Mouse (Mus musculus): ENCODE data around the gene Nthl1. TPM values are rescaled to one million over a fixed set of nuclear protein-coding genes. Genes with fewer than 3 reads are reported as not detected.

The Nthl1 gene
- polyA plus RNA-seq, 1 experiment from 2014 or later = 33.4 TPM

DNA sequence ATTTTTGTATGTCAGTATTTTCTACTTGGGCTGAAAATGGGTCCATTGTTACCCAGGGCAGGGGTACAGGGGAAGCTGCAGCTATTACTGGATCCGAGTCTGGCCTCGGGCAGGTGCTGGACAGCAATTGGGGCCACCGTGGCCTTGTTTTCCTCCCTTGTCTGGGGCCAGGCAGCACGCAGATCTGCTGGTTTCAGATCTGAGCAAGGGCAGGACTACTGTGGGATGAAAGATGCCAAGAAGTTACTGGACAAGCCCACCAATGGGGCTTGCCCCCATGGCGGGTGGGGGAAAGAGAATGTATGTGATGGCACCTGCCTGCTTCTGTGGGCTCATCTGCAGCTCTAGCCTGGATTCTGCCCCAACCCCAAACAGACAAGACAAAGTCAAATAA, 36.4 kb upstream of the Nthl1 start:
- ChIA-PET POLR2A (interaction anchor here (0.6 kb wide), 1 partner anchor 166 kb away, joined by 3 read pairs; no protein-coding TSS in a partner anchor), CTCF (interaction anchor here (1.4 kb wide), 1 partner anchor 36 kb away, joined by 4 read pairs; no protein-coding TSS in a partner anchor)
- ATAC-seq = no peak
- no peak for DNase-seq (ENCODE audit: low read depth, low spot score)
- no peak for TF ChIP-seq CTCF (IDR thresholded peaks at IDR 0.05)
- no peaks in the 10 kb centered on the region for H3K27me3 ChIP-seq
- in situ Hi-C loops (cut with MboI; ENCODE audit: low pct_unique_long_range_greater_than_20kb) = no loop called here

DNA sequence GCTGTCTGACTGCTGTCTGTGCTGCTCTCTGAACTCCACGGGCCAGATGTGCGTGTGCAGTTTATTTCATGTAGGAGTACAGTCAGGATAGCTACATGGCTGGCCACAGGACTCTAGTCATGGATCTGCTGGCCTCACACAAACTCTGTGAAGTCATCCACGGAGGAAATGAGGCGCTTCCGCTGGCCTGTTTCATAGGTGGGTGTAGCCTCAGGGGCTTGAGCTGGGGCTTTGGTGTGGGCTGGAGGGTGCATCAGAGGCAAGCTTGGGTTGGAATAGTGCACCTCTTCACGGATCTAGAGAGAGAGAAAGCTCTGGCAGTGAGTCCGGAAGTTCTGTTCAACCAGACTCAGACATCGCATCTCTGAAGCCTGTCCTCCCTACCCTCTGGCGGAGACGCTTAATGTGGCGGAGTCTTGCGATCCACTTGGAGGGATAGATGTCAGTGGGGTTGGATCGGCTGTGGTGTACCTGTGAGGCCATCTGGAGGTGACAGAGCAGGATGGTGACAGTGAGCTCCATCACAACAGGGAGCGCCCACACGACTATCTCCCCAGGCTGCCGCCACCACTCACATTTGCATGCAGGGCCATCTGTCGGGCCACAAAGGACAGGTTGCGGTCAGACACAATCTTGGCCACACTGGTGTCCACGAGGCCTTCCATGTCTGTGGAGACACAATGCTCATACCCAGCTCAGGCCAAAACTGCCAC, 35.9 kb upstream of the Nthl1 start:
- POLR2A ChIA-PET = no interaction called here
- no peak for DNase-seq (ENCODE audit: low read depth, low spot score)
- in situ Hi-C loops (cut with MboI; ENCODE audit: low pct_unique_long_range_greater_than_20kb) = no loop called here
- CTCF ChIA-PET = interaction anchor here (1.4 kb wide), 1 partner anchor 37 kb away, joined by 4 read pairs; no protein-coding TSS in a partner anchor
- ATAC-seq = no peak
- H3K27me3 ChIP-seq = no peaks in the 10 kb centered on the region
- TF ChIP-seq CTCF (IDR thresholded peaks at IDR 0.05) = no peak

DNA sequence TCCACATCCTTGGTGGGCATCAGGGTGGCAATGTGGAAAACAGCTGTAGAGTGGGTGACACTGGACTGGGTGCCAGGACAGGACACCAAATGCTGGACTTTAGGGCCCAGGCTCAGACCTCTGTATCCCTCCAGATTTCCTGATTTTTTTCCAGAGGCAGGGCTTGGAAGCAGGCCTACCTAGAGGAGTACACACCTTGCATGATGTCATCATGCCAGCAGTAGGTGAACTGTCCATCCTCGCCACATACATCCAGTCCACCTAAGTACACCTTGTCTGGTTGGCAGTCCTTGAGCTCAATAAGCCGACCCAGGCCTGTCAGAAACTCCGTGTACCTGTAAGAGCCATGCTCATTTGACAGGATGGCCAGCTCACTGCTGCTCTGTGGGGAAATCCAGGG, 34.5 kb upstream of the Nthl1 start:
- POLR2A ChIA-PET = no interaction called here
- no peak for TF ChIP-seq CTCF (IDR thresholded peaks at IDR 0.05)
- CTCF ChIA-PET = interaction anchor here (1.3 kb wide), 1 partner anchor 69 kb away, joined by 3 read pairs; no protein-coding TSS in a partner anchor
- DNase-seq (ENCODE audit: low read depth, low spot score) = no peak
- in situ Hi-C loops (cut with MboI; ENCODE audit: low pct_unique_long_range_greater_than_20kb) = no loop called here
- ATAC-seq = no peak
- H3K27me3 ChIP-seq = no peaks in the 10 kb centered on the region

DNA sequence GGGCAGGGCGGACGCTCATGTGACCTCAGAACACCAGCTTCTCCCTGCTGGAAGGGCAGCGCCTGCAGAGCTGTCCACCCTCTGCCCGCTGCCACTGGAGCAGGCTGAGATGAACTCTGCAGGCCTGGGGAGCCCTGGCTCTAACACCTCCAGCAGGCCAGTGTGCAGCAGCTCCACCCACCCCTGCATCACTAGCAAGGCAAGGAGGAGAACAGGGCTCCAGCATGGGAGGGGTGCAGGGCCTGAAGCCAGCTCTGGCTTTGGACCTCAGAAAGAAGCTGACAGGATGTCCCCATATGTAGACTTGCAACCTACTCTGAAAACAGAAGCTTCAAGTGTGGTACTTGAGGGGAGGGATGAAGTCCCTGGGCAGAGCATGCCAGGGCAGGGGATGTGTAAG, 32.0 kb upstream of the Nthl1 start:
- in situ Hi-C loops (cut with MboI; ENCODE audit: low pct_unique_long_range_greater_than_20kb) = no loop called here
- POLR2A ChIA-PET = no interaction called here
- DNase-seq (ENCODE audit: low read depth, low spot score) (no peak), ATAC-seq (no peak)
- H3K27me3 ChIP-seq = no peaks in the 10 kb centered on the region
- CTCF ChIA-PET = interaction anchor here (1.5 kb wide), 1 partner anchor 18 kb away, joined by 3 read pairs; no protein-coding TSS in a partner anchor
- no peak for TF ChIP-seq CTCF (IDR thresholded peaks at IDR 0.05)

DNA sequence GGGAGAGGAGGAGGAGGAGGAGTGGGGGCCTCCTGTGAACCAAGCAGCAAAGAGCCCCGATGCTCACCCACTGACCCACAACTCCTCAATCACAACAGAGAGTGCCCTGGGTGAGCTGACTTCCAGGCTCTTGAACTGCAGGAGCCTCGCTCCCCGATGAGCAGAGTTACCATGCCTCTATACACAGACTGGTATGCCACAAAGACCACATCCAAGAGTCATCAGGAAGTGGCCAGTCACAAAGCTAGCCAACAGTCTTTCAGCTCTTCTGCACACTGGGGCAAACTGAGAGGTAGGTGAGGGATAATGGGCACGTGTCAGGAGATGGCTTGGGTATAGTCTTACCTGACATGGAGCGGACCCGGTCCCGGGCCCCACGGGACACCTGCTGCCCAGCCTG, 28.5 kb upstream of the Nthl1 start:
- DNase-seq (ENCODE audit: low read depth, low spot score) = no peak
- no peak for ATAC-seq
- CTCF ChIA-PET = interaction anchor here (1.9 kb wide), 1 partner anchor 27 kb away, joined by 4 read pairs; no protein-coding TSS in a partner anchor
- no peak for TF ChIP-seq CTCF (IDR thresholded peaks at IDR 0.05)
- POLR2A ChIA-PET = interaction anchor here (1.0 kb wide), 1 partner anchor 9 kb away, joined by 3 read pairs; no protein-coding TSS in a partner anchor
- H3K27me3 ChIP-seq = no peaks in the 10 kb centered on the region
- in situ Hi-C loops (cut with MboI; ENCODE audit: low pct_unique_long_range_greater_than_20kb) = no loop called here

DNA sequence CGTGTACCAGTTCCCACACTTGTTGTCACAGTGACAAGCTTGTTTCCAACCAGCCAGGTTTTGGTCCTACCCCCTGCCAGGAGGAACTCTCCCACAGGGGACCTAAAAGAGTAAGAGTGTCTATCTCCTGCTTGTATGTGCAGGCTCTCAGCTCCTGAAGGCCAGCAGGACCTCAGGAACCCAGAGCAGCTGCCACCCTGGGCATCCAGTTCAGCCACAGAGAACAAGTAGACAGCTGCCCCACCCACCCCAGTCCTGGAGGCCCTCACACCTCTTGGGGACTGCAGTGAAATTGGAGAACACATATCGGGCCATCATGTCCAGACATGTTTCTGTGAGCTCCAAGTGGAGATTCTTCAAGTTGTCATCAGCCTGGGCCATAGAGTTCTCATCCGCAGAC, 27.9 kb upstream of the Nthl1 start:
- POLR2A ChIA-PET = interaction anchor here (1.0 to 1.2 kb wide), 2 partner anchors 9 to 25 kb away, joined by 3 read pairs; no protein-coding TSS in a partner anchor
- TF ChIP-seq CTCF (IDR thresholded peaks at IDR 0.05) = no peak
- DNase-seq (ENCODE audit: low read depth, low spot score) = no peak
- H3K27me3 ChIP-seq = no peaks in the 10 kb centered on the region
- ATAC-seq = no peak
- in situ Hi-C loops (cut with MboI; ENCODE audit: low pct_unique_long_range_greater_than_20kb) = no loop called here
- CTCF ChIA-PET = interaction anchor here (1.2 to 1.9 kb wide), 2 partner anchors 24 to 26 kb away, joined by 3 to 4 read pairs; no protein-coding TSS in a partner anchor

DNA sequence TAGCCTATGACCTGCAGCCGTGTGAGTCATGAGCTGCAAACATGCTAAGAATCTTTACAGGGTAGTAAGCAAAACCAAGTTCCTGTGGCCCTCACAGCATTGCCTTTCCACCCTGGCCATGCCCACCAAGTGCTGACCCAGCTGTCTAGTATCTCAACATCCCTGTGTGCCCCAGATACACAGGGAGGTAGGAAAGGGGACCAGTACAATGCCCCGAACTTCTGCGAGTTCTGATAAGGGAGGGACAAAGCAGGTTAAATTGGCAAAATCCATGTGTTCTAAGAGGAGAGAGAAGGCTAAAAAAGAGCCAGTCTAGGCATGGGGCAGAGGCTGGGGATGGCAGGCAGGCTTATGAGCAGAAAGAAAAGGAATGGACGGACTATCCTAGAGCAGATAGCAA, 24.1 kb upstream of the Nthl1 start:
- in situ Hi-C loops (cut with MboI; ENCODE audit: low pct_unique_long_range_greater_than_20kb) = no loop called here
- ATAC-seq = no peak

DNA sequence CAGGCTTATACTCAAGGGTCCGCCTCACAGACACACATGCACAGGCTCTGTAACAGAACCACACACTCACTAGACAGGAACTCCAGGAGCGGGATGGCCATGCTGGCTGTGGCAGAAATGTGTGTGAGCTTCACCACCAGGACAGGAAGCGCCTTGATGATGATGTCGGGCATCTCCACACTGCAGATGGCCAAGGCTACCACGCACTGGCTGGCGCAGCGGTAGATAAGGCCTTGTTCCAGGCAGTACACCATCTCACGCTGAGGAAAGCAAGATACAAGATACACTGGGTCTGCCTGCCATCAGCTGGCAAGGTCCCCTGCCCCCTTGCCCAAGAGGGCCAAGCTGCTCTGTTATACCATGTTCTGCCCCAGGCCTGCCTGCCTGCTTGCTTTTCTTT, 23.6 kb upstream of the Nthl1 start:
- ChIA-PET POLR2A (no interaction called here), CTCF (no interaction called here)
- no peak for TF ChIP-seq CTCF (IDR thresholded peaks at IDR 0.05)
- H3K27me3 ChIP-seq = no peaks in the 10 kb centered on the region
- in situ Hi-C loops (cut with MboI; ENCODE audit: low pct_unique_long_range_greater_than_20kb) = no loop called here
- no peak for DNase-seq (ENCODE audit: low read depth, low spot score)
- no peak for ATAC-seq

More for the DNA sequence above, 24.1 kb upstream of the Nthl1 start:
- DNase-seq (ENCODE audit: low read depth, low spot score) = no peak
- no peaks in the 10 kb centered on the region for H3K27me3 ChIP-seq
- no peak for TF ChIP-seq CTCF (IDR thresholded peaks at IDR 0.05)
- ChIA-PET CTCF (no interaction called here), POLR2A (no interaction called here)

DNA sequence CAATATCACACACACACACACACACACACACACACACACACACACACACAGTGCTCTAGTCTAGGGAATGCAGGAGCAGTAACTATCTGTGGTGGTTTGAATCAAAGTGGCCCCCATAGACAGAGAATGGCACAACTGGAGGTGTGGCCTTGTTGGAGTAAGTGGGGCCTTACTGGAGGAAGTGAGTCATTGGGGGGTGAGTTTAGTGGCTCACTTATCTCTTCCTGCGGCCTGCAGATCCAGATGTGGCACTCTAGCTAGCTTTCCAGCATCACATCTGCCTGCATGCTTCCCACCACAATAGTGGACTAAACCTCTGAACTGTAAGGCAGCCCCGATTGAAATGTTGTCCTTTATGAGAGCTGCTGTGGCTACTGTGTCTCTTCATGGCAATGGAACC, 21.8 kb upstream of the Nthl1 start:
- no peaks in the 10 kb centered on the region for H3K27me3 ChIP-seq
- POLR2A ChIA-PET = no interaction called here
- no peak for ATAC-seq
- CTCF ChIA-PET = interaction anchor here (0.8 kb wide), 1 partner anchor 10 kb away, joined by 3 read pairs; no protein-coding TSS in a partner anchor
- no peak for DNase-seq (ENCODE audit: low read depth, low spot score)
- no peak for TF ChIP-seq CTCF (IDR thresholded peaks at IDR 0.05)
- in situ Hi-C loops (cut with MboI; ENCODE audit: low pct_unique_long_range_greater_than_20kb) = no loop called here

DNA sequence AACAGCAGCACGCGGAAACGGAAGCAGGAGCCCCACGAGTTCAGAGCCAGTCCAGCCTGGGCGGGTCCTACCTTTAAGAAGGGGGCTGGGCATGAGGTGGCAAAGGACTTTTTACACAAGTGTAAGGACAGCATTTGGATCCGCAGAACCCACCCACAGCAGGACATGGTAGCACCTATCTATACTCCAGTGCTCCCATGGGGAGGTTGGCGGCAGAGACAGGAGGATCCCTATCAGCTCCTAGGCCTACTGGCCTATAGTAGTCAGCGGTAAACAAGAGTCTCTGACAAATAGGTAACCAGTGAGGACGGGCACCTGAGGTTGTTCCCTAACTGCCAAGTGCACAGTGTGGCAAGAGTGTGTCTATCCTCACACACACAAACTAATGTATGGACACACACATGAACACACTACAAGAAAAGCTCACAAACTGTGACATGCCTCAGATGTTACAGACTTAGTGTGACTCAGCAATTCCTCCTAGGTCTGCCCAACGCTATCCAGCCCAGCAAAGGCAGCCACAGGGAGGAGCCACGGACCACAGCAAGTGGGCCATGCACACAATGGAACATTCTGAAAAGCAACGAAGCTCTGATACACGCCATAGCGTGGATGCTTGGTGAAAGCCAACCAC, 14.8 kb upstream of the Nthl1 start:
- in situ Hi-C loops (cut with MboI; ENCODE audit: low pct_unique_long_range_greater_than_20kb) = no loop called here
- no peak for DNase-seq (ENCODE audit: low read depth, low spot score)
- ChIA-PET POLR2A (no interaction called here), CTCF (interaction anchor here (1.1 to 2.6 kb wide), 2 partner anchors 11 to 15 kb away, joined by 3 to 7 read pairs; partner anchors contain the start of genes Nthl1 and Tsc2)
- TF ChIP-seq CTCF (IDR thresholded peaks at IDR 0.05) = no peak
- H3K27me3 ChIP-seq = no peaks in the 10 kb centered on the region
- no peak for ATAC-seq

DNA sequence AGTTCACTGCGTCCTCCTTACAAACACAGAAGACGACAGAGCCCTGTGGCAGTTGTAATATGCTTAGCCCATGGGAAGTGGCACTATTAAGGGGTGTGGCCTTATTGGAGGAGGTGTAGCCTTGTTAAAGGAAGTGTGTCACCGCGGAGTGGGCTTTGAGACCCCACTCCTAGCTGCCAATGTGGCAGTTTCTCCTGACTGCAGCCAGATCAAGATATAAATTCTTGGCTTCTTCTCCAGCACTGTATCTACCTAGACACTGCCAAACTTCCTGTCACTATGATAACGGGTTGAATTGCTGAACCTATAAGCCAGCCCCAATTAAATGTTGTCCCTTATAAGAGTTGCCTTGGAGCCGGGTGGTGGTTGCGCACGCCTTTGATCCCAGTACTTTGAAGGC, 7.0 kb upstream of the Nthl1 start:
- in situ Hi-C loops (cut with MboI; ENCODE audit: low pct_unique_long_range_greater_than_20kb) = loop anchor here (5.0 kb wide), 1 partner anchor 88 kb away; no protein-coding TSS in a partner anchor

More for the DNA sequence above, 7.0 kb upstream of the Nthl1 start:
- no peak for TF ChIP-seq CTCF (IDR thresholded peaks at IDR 0.05)
- no peaks in the 10 kb centered on the region for H3K27me3 ChIP-seq
- ATAC-seq = no peak
- ChIA-PET CTCF (no interaction called here), POLR2A (no interaction called here)
- no peak for DNase-seq (ENCODE audit: low read depth, low spot score)

Data from Patski (cell line).